Mouse (Mus musculus) thymus, postnatal 25 days (tissue): ENCODE results near the gene Dab1.

Experiments used
- DNase-seq: peaks from one replicate; pipeline ENCODE4 v3.0.0; 2022

Gene Dab1

DNA sequence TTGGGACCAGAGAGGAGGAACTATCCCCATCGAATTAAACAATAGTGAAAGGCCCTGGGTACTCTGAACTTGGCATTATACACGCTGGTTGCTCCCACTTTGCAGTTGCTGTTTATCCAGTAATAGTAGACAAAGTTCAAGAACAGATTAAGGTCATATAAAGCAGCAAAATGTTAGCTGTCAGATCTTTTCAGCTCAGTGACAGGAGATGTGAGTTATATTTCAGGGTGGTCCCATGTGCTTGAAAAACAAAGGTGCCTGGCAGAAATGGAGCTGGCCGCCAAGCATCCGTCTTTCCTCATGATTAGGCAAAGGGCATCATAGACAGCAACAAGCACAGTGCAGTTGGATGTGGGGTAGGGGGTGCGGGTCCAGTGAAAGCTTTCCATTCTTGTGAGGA lies 927.9 kb downstream of the Dab1 start:
- DNase-seq = no peak

DNA sequence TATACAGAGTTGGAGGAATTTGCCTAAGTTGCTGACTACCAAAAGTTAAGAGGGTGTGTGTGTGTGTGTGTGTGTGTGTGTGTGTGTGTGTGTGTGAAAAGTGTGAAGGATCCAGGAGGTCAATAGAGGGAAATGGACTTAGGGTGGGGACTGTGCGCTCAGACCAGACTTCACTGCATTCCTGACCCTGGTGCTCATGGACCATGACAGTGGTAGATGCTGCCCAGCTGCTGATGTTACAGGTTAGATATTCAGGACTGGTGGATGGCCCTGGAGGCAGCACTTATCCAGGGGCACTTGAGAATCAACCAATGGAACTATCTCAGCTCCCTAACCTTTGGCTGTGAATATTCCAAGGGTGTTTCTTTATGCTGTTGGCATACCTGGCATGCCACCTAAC lies 929.1 kb downstream of the Dab1 start:
- DNase-seq = no peak

DNA sequence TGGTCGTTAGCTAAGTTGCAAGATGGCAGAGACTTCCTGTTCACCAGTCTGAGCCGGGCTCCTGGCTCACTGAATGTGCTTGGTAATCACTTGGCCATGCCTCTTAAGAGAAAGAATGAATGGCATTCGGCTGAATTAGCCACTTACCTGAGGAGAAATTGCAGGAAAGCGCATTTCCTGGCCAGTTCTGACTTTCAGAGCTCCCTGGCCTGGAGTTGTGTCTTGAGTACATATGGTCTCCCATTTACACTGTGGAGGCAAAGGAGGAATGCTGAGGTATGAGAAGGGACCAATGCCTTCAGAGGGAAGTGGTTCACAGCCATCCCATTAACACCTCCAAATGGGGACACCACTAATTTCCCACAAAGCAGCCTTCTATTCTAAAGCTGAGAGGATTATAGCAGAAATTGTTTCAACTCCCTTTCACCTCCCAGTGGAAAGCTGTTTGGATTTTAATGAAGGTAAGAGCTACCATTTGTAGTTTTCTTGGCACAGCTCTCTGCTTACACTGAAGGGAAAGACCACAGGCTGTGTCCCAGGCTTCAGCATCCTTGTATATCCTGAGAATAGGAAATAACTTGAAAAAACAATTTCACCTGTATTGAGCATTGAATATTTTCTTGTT lies 931.5 kb downstream of the Dab1 start:
- no peak for DNase-seq

DNA sequence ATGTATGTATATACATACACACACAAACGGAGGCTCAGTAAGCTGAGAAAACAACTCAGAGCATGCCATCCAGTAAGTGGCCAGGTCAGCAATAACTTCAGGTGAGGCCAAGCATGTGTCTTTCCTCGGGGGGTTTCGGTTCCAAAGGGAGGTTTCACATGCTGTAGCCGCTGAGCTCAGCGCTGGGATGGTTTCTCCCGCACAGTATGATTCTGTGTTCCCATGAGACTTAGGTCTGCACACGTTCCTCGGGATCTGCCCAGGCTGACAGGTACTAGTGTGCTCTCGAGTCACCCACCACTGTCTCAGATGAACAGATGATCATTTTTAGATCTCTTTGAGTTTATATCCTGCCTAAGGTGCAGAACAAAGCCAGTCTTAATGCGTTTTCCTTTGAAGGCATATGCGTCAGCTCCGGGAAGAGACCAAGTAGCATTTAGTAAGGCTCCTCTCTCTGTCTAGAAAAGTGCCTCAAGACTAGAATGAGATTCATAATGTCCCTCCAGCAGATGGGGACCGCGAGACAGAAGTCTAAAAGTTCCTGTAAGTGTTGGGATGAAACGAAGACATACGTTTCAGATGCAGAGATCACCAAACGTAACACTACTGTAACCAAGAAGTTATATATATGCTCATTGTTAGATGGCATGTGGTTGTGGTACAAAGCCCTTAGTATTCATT lies 932.4 kb downstream of the Dab1 start:
- DNase-seq = no peak

DNA sequence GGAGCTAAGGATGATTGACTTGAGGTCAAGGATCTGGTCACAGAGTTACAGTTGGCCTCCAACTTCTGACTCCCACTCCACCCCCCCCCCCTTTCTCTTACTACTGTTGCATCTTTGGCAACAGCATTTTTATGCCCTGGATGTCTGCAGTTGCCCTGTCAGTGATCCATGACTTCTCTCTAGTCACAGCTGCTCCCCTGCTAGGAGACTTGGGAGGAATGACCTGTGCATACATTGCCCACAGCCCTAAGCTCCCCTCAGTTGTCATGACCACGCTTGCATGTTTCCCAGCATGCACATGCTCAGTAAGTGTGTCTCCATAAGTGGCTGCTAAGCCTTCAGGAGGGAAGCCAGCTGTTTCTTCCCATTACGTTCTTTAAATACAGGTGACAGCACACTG lies 936.2 kb downstream of the Dab1 start:
- no peak for DNase-seq

DNA sequence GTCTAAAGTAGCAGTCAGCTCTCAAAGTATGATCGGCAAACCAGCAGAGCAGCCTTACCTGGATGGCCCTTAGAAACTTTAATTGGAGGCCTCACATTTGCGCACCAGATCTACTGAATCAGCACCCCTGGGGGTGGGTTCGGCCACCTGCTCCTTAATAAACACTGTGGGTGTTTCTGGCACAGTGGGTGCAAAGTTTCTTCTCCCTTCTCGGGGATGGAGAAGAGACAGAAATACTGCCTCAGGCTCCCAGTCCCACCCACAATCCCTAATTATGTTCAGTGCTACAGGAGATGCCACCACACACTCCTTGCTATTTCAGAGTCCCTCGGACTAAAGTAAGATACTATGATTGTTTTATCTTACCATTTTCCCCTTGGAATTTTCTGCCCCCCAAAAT lies 944.4 kb downstream of the Dab1 start:
- DNase-seq = no peak

DNA sequence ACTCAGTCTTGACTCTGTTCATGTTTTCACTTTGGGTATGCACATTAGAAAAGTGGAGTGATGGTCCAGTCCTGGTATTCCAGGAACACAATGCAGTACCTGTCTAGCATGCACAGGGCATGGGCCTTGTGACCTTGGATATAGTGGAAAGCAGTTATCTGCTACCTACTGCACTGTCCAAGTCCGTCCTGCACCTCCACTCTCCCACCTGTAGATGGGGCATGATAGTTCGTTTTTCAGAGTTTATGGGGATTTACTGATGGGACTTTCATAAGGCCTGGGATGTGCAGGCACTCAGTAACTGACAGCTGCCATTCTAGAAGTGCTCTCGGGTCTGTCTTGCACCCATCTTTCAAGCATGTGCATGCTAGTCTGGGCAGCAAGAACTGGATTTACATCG lies 951.4 kb downstream of the Dab1 start:
- no peak for DNase-seq

DNA sequence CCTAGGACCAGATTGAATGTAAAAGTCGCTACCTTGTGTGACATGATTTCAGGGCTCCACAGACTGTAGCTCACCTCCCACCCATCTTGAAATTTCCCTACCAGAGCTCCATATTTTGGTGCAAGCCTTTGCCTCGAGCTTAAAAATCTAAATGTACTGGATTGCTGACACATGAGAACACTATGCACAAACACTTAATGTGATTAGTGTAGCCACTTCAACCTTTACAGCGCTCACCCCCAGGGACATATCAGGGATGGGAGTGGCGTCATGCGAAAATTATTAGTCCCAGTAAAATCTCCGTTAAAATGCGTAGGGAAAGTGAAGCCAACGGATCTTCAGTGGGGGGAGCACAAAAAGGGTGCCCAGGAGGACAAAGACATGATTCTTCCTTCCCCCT lies 953.3 kb downstream of the Dab1 start:
- DNase-seq = no peak

DNA sequence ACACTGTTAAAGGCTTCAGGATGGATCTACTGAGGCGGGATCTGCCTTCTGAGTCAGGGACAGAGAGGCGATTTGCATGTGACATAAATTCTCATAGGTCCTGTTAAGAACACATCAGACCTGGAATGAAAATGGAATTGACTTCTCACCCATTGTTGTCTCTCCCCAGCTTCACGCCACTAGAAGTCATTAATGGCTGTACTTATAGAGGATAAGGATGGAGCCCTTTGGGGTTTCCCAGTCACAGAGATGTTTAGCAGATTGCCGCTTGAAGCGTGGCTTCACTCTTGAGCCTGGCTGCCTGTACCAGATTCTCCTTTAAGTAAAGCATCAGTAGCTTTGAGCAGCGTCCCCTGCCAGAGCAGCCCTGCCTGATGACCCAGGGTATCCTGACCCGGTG lies 954.3 kb downstream of the Dab1 start:
- no peak for DNase-seq

DNA sequence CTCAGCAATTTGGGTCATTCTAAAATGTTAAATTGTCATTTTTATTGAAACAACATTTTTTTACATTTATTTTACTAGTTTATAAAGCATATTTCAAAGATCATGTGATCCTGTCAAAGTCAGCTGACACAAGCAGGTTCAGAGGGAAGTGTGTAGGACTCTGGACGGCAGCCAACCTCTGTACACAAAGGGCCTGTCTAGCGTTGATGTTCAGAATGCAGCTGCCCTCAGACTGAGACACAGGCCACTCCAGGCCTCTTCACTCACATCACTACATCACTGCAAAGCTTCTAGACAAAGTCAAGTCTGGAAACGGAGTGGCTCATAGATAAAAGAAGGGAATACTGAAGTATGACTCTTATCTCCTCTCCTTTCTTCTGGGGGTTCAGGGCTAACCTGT lies 959.2 kb downstream of the Dab1 start:
- no peak for DNase-seq

DNA sequence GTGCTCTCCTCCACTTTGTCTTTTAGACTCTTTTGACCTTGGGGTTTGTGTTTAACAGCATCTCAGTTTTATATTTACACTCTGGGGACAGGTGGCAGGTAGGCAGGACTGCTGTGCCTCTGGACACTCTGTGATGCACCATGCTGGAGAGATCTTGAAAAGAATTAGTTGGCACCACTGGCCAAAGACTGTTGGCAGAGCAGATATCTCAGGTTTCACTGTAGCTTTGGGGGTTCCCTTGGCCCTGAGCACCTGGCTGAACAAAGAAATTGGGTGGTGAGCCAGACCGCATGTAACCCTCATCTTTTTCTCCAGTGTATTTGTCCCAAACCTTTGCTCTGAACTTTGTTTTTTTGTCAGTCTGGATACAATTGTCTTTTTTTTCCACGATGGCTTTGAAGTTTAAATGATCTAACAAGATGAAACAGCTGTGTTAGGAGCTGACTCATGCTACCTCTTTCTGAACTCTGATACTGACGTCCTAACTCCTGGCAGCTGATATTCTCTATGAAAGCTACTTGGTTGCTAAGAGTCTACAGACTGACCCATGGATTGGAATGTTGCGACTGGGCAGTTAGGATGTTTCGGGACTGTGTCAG lies 960.9 kb downstream of the Dab1 start:
- no peak for DNase-seq

DNA sequence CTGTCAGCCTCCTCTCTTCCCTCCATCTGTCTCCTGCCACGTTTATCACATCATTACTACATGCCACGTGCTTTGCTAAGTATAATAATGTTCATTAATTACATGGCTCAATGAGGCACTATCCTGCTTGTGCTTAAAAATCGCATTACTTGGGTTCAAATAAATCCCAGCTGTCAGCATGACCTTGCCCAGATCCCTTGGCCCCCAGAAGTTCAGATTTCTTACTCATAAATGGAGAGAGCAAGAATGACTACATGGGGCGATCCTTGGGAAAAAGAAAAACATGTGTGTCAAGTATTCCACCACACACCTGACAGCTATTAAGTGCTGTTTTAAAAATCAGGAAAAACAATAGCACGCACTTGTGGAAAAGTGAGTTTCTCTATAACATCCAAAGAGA lies 963.6 kb downstream of the Dab1 start:
- no peak for DNase-seq

DNA sequence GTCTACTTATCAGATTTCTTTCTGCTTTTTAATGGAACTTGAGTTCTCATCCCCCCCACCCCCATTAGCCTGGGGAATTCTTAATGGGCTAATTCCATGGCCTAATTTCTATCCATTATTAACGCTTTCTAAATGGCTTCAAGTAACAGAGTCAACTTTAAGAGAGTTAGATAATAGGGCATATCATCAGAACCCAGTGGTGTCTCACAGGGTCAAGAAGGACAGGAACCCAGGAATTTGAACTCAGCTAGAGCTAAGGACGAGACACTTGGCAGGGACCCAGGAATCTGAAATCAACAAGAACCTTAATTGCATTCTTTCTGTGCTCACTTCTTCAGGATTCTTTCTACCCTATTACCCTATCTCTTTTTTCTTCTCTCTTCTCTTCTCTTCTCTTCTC lies 968.7 kb downstream of the Dab1 start:
- DNase-seq = no peak

DNA sequence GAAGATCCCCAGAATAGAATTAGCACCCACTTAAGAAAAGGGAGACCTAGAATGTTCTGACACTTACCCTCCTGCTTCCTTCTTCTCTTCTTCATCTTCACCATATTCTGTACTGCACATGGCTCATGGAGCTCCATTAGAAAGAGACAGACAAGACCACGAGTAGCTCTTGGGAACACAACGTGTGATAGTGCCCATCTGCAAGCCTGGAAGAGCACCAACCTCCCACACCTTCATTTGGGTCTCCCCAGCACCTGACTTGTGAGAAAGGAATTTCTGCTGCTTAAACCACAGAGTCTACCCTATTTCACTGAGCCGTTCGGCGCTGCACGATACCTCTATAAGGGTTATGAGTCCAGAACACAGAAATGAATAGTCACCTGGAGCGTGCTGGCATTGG lies 977.8 kb downstream of the Dab1 start:
- DNase-seq = no peak

DNA sequence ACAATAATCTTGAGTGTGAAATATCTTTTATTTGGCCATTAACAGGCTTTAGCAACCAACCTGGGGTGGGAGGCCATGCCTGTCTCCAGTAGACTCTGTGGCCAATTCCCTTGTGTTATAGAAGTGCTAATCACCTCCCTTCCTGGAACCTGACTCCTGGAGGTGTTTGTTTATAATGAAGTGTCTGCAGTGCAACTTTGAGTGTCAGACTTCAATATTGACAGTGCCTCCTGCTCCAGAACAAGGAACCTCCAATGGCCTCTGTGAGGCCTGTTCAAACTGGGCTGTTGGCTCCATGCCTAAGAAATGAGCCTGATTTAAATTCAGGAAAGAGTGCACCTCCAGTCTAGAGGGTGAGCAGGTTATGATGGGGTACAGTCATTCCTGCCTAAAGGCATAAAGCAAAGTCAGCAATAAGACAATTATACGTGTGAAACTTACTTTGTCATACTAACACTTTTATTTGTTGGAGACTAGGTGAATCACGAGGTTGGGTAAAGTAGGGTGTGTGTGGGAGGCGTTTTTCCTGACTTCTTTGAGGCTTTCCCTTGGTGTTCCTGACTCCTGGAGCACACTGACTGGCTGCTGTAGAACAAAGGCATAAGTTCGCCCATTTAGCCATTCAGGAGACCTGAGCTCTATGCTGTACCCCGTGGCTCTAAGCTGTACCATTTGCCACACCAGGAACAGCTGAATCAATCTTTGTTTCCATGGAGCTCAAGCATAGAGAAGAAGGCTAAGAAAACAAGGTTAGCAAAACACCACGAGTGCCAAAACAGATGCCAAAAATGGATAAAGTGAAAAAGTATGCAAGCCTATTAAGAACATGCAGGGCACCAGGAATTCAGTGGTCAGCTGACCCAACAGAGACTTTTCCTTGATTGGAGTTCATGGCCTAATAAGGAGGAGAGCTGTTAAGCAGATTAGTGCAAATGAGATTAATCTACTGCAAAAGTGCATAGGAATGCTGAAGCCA lies 978.6 kb downstream of the Dab1 start:
- DNase-seq = no peak

DNA sequence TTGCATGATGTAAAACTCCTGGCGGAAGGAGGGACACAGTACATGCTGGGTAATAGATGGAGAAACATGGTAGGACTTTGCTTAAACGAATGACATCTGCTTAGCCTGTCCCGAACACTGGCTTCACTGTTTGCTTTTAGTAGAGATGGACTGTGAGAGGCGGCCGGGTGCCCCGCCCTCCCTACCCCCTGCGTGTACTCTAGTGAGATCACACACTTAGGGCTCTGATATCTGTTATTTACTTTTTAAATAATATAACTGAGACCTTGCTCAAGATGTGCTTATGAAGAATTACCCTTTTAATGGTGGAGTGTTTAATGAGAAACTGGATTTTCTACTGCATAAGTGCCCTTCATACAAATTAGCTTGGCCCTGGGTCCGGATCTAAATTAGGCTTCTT lies 983.6 kb downstream of the Dab1 start:
- no peak for DNase-seq

DNA sequence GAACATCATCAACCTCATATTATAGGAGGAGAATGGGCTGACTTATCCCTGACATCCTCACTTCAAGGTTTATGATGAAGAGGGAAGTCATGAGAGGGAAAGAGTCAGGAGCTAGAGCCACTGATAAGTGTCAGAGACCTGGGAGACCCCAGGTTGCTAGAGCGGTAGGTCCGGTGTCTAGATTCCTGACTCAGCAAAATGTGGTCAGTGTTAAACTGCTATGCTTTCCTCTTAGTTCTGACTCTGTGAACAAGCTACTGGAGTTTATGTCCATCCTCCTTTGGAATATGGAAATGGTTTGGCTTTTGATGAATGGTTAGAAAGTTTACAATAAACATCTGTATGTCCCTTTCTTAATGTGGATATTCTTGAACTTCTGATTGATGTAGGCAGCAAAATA lies 985.1 kb downstream of the Dab1 start:
- no peak for DNase-seq

DNA sequence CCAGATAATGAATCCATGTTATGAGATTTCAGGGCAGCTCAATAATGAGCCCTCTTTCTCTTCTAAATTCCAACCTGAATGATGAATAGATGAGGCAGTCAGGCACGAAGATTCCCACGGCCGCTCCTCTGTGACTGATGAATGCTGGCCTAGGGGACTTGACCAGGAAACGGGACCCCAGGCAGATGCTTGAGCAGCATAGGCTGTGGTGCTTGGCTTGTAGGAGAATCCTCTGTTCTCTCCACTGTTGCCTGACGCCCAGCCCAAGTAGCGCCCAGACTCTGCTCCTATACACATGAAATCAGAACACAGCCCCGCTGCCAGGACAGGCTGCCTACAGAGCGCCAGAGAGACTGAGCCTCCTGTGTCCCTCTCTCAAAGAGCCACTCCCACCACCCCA lies 987.7 kb downstream of the Dab1 start:
- no peak for DNase-seq

DNA sequence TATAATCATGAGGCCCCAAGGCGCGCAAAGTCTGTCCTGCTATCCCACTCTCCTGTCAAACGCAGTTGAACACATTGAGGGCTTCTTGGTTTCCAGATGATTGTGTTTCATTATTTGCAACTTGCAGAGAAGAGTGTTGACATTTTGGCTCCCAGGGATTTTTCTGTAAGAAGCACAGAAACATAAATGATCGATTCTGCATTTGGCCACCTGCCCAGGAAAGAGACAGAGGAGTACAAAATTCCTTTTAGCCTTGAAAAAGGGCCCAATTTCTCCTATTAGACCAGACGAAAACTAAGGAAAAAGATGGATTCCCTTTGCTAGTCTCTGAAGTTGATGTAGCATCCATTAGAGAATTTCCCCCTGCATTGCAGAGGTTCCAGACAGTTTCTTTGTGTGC lies 988.5 kb downstream of the Dab1 start:
- no peak for DNase-seq

DNA sequence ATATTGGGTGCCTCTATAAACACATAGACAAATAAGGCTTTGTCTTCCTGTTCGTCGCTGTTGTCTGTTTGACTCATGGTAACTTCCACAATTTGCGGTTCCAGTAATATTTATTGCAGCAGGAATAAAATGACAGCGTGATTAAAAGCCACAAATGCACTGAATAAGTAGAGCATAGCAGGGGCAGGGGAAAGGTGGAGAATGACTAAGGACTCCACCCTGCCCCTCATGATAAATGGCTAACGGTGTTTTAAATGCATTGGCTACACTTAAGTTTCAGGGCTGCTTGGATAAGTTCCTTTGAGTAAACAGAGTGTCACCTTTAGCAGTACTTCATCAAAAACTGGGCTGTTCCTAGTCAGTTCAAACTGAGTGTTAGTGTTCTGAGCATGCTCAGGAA lies 1000.3 kb downstream of the Dab1 start:
- DNase-seq = no peak

DNA sequence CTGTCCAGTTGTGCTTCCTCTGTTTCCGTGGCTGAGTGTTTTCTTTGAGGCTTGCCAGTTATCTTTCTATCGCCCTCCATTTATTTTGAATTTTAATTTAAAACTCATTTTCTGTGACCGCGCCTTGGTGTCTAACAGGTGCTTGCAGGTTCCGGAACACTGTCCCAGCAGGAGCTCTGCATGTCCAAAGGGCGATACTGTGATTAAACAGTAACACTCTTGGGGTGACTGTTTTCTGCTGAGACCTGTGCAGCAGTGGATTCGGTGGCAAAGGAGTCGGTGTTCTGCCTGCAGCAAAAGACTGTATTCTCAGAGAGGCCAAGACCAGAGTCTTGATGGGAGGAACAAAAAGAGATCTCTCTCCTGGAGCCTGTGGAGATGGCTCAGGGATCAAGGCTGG lies 1006.2 kb downstream of the Dab1 start:
- no peak for DNase-seq

DNA sequence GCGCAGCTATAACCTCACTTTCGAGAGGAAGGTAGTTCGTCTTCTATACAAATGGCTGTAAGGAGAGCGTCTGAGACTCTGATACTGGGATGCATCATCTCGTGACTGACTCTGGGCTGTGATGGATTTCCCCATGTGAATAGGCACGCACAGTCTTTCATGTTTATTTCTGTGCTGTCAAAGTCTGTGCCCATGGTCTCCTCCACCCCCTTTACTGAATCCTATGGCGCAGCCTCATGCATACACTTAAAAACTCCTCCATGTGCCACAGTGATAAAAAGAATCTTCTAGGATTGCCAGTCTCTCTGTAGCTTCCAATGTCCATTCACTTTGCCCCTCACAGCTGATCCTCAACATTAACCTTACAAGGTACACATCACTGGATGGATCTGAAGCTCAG lies 1009.5 kb downstream of the Dab1 start:
- no peak for DNase-seq

DNA sequence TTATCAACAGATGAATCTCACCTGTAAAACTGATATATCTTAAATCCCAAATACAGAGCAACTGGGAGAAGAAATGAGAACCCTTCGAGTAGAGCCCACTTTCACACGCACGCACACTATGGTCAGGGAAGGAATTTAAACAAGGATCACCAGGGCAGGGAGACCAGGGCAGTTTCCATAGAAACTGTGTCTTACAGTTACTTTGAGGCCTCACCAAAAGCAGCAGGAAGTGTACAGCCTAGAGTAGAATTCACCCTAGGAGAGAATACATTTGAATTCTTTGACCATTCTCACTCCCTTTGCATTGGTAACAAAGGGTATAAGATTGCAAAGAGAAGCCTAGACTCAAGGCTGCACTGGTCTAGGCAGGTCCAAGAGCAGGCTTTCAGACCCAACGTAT lies 1017.9 kb downstream of the Dab1 start:
- DNase-seq = no peak

DNA sequence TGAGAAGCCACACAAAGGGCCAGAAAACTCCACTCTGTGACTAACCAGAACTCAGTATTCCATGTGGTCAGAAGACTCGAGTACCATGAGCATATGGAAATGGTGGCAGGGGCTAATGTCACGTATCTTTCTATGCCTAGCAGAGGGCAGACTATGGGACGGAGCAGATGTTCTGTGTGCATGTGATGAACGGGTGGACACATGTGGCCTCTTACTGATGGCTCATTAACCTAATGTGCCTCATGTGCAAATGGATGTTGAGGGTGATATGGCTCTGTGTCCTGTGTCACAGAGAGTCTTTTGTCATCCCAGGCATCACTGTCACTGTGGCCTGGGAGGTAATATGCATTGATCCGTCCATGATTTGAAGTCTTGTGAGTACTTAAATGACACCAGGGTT lies 1021.5 kb downstream of the Dab1 start:
- DNase-seq = no peak
